Mouse (Mus musculus): ENCODE results near the gene Polr3g. TPM values are rescaled to one million over a fixed set of nuclear protein-coding genes. Genes with fewer than 3 reads are reported as not detected.
"Not testable (repeated sequence)": the region's sequence is repeated elsewhere in the genome, so short reads cannot be mapped to it uniquely, and the experiment has no call there.

Polr3g gene
- polyA plus RNA-seq, 1 experiment from 2014 or later: 10.4 TPM

DNA sequence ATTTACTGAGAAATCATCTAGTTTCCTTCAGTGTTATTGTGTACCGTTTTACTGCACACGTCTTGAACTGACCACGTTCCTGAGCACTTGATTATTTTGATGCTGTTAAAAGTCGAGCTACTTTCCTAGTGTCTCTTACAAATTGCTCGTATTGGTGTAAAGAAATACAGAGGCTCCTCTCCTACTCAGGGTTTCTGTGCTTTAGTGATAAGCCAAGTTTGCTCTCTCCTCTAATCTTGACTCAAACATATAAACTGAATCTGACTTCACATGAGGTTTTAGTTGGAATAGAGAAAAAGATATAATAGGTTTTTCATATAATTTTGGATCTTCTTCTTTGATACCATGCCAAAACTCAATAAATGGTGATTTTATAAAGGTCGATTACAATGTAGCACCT is 64.5 kb downstream of the Polr3g start:
- H3K9me3 ChIP-seq (replicated peaks): no peaks in the 10 kb centered on the region
- no peak for ATAC-seq (replicated peaks; ENCODE audit: low FRiP score)
- no peak overlapping the region for H3K4me3 ChIP-seq (replicated peaks)
- H3K27ac ChIP-seq: no peak overlapping the region
- no peaks in the 10 kb centered on the region for H3K27me3 ChIP-seq
- no peak overlapping the region for H3K9ac ChIP-seq
- H3K4me1 ChIP-seq: 0 out of 2 replicates have a peak, but pooled peaks cover 2% of the 10 kb centered on the region
- H3K4me2 ChIP-seq: no peak overlapping the region
- H3K36me3 ChIP-seq: no peaks in the 10 kb centered on the region
- 83% methylated on average over 6 of the region's 6 CpGs for WGBS

DNA sequence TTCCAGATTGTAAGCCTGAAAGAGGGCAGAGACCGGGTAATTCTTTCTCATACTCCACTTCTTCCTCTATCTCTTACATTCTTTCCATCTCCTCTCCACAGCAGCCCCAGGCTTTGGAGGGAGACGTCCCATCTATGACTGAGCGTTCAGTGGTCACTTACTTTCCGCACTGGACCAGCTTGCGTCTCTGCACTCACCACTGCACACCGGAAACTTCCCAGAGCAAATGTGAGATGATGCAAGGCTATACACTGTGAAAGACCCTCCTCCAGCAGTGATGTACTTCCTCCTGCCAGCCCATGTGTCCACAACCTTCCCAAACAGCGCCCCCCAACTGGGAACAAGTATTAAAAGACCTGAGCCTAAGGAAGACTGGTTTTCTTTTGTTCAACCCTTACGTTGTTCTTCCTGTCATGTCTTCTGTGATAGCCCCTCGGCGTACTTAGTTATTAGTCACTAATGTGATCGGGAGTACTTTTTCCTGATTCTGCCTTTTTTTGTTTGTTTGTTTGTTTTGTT is 66.7 kb downstream of the Polr3g start:
- H3K4me1 ChIP-seq: 0 out of 2 replicates have a peak, but pooled peaks cover 5% of the 10 kb centered on the region
- no peak overlapping the region for H3K4me3 ChIP-seq (replicated peaks)
- no peak overlapping the region for H3K4me2 ChIP-seq
- no peaks in the 10 kb centered on the region for H3K9me3 ChIP-seq (replicated peaks)
- H3K27me3 ChIP-seq: no peaks in the 10 kb centered on the region
- 91% methylated on average over 11 of the region's 11 CpGs for WGBS
- no peaks in the 10 kb centered on the region for H3K36me3 ChIP-seq
- ATAC-seq (replicated peaks; ENCODE audit: low FRiP score): no peak
- H3K27ac ChIP-seq: no peak overlapping the region
- H3K9ac ChIP-seq: no peak overlapping the region

DNA sequence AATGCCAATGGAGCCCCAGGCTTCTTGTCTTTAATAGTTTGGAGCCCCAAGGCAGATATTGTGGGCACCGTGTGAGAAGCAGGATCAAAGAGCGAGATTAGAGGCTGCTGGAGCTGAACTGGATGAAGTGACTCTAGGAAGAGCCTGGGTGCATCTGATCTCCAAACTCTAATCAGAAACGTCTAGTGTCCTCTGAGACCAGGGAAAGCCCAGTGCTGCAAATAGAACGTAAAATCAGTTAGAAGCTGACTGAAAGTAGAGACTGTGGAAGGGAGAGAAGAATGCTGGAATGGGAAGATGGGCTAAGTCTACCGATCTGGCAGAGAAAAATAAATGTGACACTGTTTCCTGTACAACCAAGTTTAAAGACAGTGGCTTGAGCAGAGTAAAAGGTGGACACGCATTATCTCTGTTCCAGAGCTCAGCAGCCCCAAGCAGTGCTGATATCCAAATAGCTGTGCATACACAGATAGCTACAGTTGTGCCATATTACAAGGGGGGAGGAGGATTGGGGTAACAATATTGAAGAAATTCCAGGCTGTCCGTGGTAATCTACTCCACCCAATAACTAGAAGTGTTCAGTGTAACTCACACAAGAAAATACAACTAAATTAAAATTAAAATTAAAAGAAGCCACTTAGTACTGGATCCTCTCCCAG is 68.2 kb downstream of the Polr3g start:
- H3K36me3 ChIP-seq: no peaks in the 10 kb centered on the region
- 0 out of 2 replicates have a peak, but pooled peaks cover 2% of the 10 kb centered on the region for H3K27me3 ChIP-seq
- no peak overlapping the region for H3K9ac ChIP-seq
- H3K4me1 ChIP-seq: 0 out of 2 replicates have a peak, but pooled peaks cover 5% of the 10 kb centered on the region
- H3K4me2 ChIP-seq: no peak overlapping the region
- ATAC-seq (replicated peaks; ENCODE audit: low FRiP score): peak; percentile 78; the same call in 1 of the 2 replicates
- no peaks in the 10 kb centered on the region for H3K9me3 ChIP-seq (replicated peaks)
- 66% methylated on average over 7 of the region's 7 CpGs for WGBS
- no peak overlapping the region for H3K4me3 ChIP-seq (replicated peaks)
- H3K27ac ChIP-seq: no peak overlapping the region

DNA sequence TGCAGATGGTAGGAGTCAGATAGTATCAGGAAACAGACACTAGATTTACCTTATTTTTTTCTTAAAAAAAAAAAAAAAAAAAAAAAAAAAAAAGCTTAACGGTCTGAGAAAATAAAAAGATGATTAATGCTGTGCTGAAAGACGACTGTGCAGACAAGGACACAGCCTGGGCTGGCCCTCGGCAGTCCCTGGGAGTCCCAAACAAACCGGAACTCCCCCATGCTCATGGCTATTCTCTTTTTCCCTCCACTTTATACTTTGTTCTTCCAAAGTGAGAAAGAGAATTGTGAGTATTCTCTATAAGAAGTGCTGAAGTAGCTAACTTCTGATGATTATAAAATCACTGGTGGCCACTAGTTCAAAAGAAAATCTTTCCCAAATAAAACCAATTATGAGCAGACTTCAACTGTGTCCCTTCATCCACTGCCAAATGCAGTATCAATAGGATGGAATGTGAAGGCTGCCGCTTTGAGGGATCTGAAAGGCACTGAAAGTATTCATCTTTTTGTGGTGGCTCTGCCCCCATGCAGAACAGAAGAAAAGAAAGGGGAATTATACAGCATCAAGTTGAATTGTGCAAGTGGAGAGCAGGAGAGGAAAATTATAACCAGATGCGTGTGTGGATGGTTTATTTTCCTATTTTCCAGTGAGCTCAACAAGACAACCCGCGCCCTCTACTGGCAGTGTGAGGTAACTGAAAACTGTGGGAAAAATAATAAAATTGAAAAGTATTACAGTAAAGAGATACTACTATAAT is 69.3 kb downstream of the Polr3g start:
- no peaks in the 10 kb centered on the region for H3K36me3 ChIP-seq
- 0 out of 2 replicates have a peak, but pooled peaks have one; percentile 22 for ATAC-seq (replicated peaks; ENCODE audit: low FRiP score)
- 0 out of 2 replicates have a peak, but pooled peaks cover 5% of the 10 kb centered on the region for H3K4me1 ChIP-seq
- no peaks in the 10 kb centered on the region for H3K9me3 ChIP-seq (replicated peaks)
- H3K4me3 ChIP-seq (replicated peaks): no peak overlapping the region
- no peak overlapping the region for H3K9ac ChIP-seq
- H3K4me2 ChIP-seq: peak overlapping the region; percentile 45
- no peak overlapping the region for H3K27ac ChIP-seq
- 16% methylated on average over 8 of the region's 8 CpGs for WGBS
- 0 out of 2 replicates have a peak, but pooled peaks cover 2% of the 10 kb centered on the region for H3K27me3 ChIP-seq

DNA sequence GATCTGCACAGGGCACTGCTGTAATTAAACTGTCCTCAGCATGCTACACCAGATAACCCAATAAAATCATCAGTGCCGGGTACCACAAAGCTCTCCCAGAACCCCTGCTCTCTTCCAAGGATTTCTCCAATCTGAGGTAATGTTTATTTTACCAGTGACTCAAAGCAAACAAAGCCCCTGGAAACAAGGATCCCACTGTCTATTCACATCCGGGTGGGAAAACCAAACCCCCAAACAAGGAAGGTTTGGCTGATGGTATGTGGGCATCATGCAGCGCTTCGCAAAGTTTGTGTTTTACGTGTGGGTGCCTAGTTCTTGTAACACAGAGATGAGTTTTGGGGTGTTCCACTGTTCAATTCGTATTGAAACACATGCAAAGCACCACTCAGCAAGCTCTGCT is 69.9 kb downstream of the Polr3g start:
- no peak overlapping the region for H3K4me3 ChIP-seq (replicated peaks)
- H3K9ac ChIP-seq: no peak overlapping the region
- H3K4me2 ChIP-seq: no peak overlapping the region

DNA sequence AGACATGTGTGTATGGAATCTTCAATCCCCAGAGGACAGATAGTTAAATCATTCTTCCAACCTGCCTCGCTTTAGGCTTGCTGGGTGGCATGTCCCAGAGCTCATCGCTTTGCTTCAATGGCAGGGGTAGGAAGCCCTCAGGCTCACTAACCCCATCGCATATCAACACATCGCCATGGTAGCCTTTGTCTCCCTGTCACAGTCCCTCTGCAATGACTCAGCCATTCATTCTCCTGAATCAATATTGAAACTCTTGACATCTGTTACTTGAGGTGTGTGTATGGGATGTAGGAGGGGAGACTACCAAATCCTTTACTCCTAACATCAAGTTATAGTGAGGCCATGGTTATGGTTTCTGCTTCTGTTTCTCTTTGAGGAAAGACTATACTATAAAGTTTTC is 71.2 kb downstream of the Polr3g start:
- Histone ChIP-seq H3K9ac (no peak overlapping the region), H3K27ac (no peak overlapping the region), H3K4me2 (no peak overlapping the region), H3K4me3 (replicated peaks) (no peak overlapping the region), H3K4me1 (0 out of 2 replicates have a peak, but pooled peaks cover 5% of the 10 kb centered on the region), H3K27me3 (0 out of 2 replicates have a peak, but pooled peaks cover 2% of the 10 kb centered on the region), H3K36me3 (no peaks in the 10 kb centered on the region), H3K9me3 (replicated peaks) (no peaks in the 10 kb centered on the region)
- 54% methylated on average over 4 of the region's 4 CpGs for WGBS
- no peak for ATAC-seq (replicated peaks; ENCODE audit: low FRiP score)

More for the DNA sequence above, 69.9 kb downstream of the Polr3g start:
- no peaks in the 10 kb centered on the region for H3K9me3 ChIP-seq (replicated peaks)
- no peak for ATAC-seq (replicated peaks; ENCODE audit: low FRiP score)
- no peaks in the 10 kb centered on the region for H3K36me3 ChIP-seq
- 0 out of 2 replicates have a peak, but pooled peaks cover 2% of the 10 kb centered on the region for H3K27me3 ChIP-seq
- H3K4me1 ChIP-seq: 0 out of 2 replicates have a peak, but pooled peaks cover 5% of the 10 kb centered on the region
- WGBS: 43% methylated on average over 6 of the region's 6 CpGs
- H3K27ac ChIP-seq: no peak overlapping the region

DNA sequence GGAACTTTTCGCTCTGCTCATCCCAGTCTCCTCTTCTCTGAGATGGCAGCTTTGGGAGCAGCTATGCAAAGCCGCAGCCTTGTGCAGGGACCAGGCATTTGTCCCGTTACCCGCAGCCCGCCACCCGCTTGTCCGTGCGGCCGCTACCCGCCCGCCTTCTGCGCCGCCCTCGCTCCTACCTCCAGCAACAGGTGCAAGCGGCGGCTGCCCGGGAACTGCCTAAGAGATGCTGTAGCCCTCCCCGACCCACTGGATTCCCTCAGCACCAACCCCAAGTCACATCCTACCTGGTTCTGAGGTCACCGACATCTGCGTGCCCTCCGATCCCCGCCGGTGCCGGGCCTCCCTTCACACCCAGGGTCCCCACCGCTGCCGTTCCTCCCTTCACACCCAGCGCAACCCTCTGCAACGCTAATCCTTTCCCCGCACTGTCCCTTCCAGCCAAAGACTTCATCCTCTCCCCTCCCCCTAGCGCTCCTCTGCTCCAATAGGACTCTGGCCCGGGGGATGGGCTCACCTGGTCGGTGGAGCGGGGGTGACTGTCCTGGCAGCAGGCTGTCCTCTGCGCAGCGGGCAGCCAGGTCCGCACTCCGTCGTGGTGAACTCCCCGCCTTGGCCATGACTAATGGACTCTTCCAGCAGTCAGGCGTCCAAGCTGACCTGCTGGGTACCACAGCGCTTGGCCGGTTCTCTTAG is 77.9 kb downstream of the Polr3g start, which contains the start of gene Adgrv1:
TSS of gene Adgrv1 (minus strand) at position 435 of the 696 bp plus-strand sequence.
- H3K36me3 ChIP-seq: no peaks in the 10 kb centered on the region
- H3K4me3 ChIP-seq (replicated peaks): peak within 1 kb of the TSS; percentile 58
- peak within 1 kb of the TSS; percentile 90 for H3K4me2 ChIP-seq
- peak within 1 kb of the TSS; percentile 10; the same call in 1 of the 2 replicates for H3K9ac ChIP-seq
- peaks cover 9% of the 10 kb centered on the region for H3K4me1 ChIP-seq
- peaks cover 27% of the 10 kb centered on the region for H3K27me3 ChIP-seq
- H3K9me3 ChIP-seq (replicated peaks): no peaks in the 10 kb centered on the region
- peak; percentile 100 for ATAC-seq (replicated peaks; ENCODE audit: low FRiP score)
- H3K27ac ChIP-seq: no peak within 1 kb of the TSS
- WGBS: 1% methylated on average over 39 of the region's 42 CpGs

DNA sequence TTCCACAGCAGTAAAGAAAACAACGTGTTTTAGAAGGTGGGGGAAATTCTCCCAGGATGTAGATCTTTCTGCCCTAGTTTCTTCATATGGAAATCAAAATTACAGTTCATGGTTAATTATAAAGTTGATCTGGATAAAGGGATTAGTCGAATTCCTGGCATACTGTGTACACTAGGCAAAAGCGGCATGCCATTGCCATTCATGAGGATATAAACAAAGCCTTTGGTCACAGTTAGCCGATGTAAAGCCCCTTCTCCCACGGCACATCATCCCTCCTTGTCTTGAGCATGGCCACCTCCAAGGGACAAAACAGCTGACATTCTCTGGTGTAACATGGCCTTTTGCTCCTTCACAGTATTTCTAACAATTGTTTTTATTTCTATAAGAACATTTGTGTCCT is 80.2 kb downstream of the Polr3g start:
- no peak overlapping the region for H3K4me2 ChIP-seq
- H3K27me3 ChIP-seq: peaks cover 25% of the 10 kb centered on the region
- H3K9ac ChIP-seq: no peak overlapping the region
- H3K27ac ChIP-seq: no peak overlapping the region
- no peaks in the 10 kb centered on the region for H3K9me3 ChIP-seq (replicated peaks)
- no peak overlapping the region for H3K4me3 ChIP-seq (replicated peaks)
- no peaks in the 10 kb centered on the region for H3K36me3 ChIP-seq
- no peak for ATAC-seq (replicated peaks; ENCODE audit: low FRiP score)
- 79% methylated on average over 5 of the region's 5 CpGs for WGBS
- H3K4me1 ChIP-seq: peaks cover 9% of the 10 kb centered on the region

DNA sequence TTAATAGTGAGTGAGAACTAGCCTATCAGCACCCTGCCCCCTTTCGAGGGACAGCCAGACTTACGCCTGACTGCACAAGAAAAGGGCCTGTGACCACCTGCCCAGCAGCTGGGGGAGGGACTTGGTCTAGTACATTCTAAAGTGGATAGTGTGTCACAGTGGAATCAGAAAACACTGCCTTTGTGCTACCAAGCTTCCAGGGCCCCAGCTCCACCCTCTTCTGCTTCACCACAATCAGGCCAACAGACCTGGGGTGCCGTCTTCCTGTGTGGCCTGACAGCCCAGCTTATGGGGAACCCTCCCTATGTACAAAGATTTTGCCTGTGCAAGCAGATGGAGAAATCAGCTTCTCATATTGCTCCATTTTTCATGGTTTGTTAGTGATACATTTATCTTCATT is 81.4 kb downstream of the Polr3g start:
- 40% methylated on average over 3 of the region's 3 CpGs for WGBS
- peaks cover 25% of the 10 kb centered on the region for H3K27me3 ChIP-seq
- peak; percentile 70 for ATAC-seq (replicated peaks; ENCODE audit: low FRiP score)

DNA sequence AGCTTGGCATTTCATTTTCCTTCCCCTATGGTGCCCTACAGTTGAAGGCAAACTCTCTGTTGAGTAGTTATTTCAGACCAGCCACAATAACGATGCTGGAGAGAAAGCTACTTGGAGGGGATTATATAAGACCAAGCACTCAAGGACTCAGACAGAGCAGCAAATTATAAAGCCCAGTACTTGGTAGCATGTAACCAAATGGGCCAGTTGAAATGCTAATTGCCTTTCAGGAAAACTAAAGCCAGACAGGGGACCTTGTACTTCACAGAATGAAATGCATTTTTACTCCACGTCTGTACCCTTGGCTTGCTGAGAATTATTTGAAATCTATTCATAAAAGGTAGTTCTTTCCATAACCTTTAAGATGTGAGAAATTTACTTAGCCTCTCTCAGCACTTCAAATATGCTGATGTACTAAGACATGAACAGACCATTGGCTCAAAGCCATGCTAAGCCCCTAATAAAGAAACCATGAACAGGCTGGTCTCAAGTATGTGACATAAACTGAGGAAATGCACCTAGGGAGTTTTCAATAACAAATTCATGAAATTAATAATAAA is 82.1 kb downstream of the Polr3g start:
- 70% methylated on average over 2 of the region's 2 CpGs for WGBS
- Histone ChIP-seq H3K9me3 (replicated peaks) (no peaks in the 10 kb centered on the region), H3K27ac (no peak overlapping the region), H3K4me2 (no peak overlapping the region), H3K4me1 (peaks cover 9% of the 10 kb centered on the region), H3K9ac (no peak overlapping the region), H3K27me3 (peaks cover 20% of the 10 kb centered on the region), H3K4me3 (replicated peaks) (no peak overlapping the region), H3K36me3 (no peaks in the 10 kb centered on the region)
- no peak for ATAC-seq (replicated peaks; ENCODE audit: low FRiP score)

More for the DNA sequence above, 81.4 kb downstream of the Polr3g start:
- H3K4me3 ChIP-seq (replicated peaks): no peak overlapping the region
- H3K4me1 ChIP-seq: peaks cover 9% of the 10 kb centered on the region
- no peak overlapping the region for H3K27ac ChIP-seq
- no peak overlapping the region for H3K4me2 ChIP-seq
- no peak overlapping the region for H3K9ac ChIP-seq
- H3K9me3 ChIP-seq (replicated peaks): no peaks in the 10 kb centered on the region
- no peaks in the 10 kb centered on the region for H3K36me3 ChIP-seq

DNA sequence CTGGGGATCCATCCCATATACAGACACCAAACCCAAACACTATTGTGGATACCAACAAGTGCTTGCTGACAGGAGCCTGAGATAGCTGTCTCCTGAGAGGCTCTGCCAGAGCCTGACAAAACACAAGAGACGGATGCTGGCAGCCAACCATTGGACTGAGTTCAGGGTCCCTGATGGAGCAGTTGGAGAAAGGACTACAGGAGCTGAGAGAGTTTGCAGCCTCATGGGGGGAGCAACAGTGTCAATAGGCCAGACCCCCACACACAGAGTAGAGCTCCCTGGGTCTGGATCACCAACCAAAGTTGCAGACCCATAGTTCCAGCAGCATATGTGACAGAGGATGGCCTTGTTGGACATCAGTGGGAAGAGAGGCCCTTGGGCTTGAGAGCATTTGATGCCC is 83.0 kb downstream of the Polr3g start:
- 74% methylated on average over 1 of the region's 1 CpGs for WGBS
- H3K9me3 ChIP-seq (replicated peaks); H3K4me3 ChIP-seq (replicated peaks); ATAC-seq (replicated peaks; ENCODE audit: low FRiP score); H3K36me3 ChIP-seq; H3K4me2 ChIP-seq; H3K4me1 ChIP-seq; H3K27ac ChIP-seq; H3K9ac ChIP-seq: not testable (repeated sequence)
- peaks cover 14% of the 10 kb centered on the region for H3K27me3 ChIP-seq
